Mouse (Mus musculus) small intestine, adult 2 months (tissue): ENCODE measurements at regions not wholly inside any gene's neighbourhood (a gene's known extent, or its start where the extent isn't known, plus 50 kb on each side); places are given as distances from the start of the nearest gene placed in this dataset.

Experiments
- CTCF ChIP-seq: fragments of 200-500 bp; IDR thresholded peaks from 2 replicates; pipeline ENCODE4 v1.5.1; 2012; ENCODE audit warnings: low read depth, mild to moderate bottlenecking, control low read depth, inconsistent platforms, low read length, moderate library complexity, mixed read lengths; ENCODE audit not compliant: insufficient replicate concordance, insufficient read length; ENCODE audit errors: extremely low read depth
- POLR2A ChIP-seq: fragments of 200-500 bp; IDR thresholded peaks from 2 replicates; pipeline ENCODE4 v1.6.1; 2012; ENCODE audit warnings: low read depth, mild to moderate bottlenecking, control low read depth, inconsistent platforms, low read length, moderate library complexity

- TF ChIP-seq POLR2A (no peak), CTCF (no peak)
These were observed 260.1 kb downstream of the Zfp704 start for GRCm38 (mm10) chr3:9349822-9350221.
